Mouse (Mus musculus) thymus, postnatal 14 days (tissue): ENCODE data around the gene Defb42.

Experiments
- DNase-seq: peaks from one replicate; pipeline ENCODE4 v3.0.0; 2021

Defb42 gene

GRCm38 (mm10) chr14:63046691-63047090, at the start of gene Defb42:
Gene Defb42, plus strand, starts transcription at chr14:63046991.
- DNase-seq: no peak

DNA sequence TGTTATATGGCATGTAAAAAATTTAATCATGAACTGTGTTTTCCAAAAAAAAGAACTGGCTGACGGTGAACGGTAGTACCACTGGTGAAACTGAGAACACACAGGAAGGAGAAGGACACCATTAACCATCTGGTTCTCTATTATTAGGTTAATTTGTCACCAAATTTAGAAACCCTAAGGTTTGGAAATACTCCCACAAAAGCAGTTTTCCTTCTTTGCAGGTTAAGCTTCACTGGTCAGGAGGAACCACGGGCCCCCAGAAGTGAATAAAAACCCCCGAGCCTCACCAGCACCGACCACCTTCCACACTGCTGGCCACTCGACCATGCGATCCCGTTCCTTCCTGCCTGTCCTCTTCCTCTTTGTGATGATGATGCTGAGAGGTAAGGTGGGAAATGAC, 49.0 kb upstream of the Defb42 start, which contains the start of gene Defb47:
Defb47 (plus strand) TSS at position 301 of the 400 bp plus-strand sequence.
- no peak for DNase-seq

DNA sequence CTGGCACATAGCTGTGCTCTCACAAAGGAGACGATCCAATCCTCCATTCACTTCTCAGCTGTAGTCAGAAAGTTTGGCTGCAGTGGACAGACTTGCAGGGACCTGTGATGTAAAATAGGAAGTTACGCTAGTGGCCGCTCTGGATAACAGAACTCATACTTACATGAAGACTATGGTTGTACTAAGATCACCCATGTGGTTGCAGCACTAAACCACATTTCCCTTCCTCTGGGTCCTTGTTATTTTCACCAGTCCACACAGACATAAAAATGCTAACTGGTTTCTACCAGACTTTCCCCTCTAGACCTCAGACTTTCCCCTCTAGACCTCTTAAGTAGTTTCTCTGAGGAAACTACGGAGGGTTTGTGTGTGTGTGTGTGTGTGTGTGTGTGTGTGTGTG, 47.8 kb upstream of the Defb42 start:
- DNase-seq: no peak

DNA sequence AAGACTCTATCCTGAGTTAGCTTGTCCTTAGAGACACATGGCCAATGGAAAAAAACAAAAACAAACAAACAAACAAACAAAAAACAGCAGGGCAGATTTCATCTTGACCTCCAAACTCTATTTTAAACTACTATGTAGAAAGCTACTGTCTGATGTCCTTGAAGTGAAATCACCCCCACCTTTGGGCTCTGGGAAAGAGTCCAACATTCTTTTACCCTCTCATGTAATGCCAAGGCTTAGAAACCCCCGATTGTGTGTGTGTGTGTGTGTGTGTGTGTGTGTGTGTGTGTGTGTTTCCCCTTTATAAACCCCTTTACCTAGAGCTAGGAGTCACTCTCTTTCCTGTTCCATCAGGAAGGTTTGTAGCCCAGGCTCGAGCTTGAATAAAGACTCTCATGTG, 44.2 kb upstream of the Defb42 start:
- DNase-seq: no peak

DNA sequence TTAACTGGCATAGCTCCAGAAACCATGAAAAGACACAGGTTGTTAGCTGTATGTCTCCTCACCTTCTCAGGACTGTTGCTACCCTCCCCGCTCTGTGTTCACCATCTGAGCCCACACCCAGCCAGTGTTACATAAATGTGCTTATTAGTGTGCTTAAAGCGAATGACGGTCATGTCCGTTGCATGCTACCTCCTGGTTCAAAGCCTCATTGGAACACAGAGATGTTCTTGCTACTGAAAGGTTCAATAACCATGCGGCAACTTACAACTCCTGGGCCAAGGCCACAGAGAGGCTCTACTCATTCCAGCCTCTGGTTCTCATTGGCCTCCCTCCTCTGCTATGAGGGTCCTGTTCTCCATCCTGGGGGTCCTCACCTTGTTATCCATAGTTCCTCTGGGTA, 35.3 kb upstream of the Defb42 start, which contains the start of gene Defb43:
Defb43 (plus strand) TSS at position 301 of the 400 bp plus-strand sequence.
- DNase-seq: no peak

DNA sequence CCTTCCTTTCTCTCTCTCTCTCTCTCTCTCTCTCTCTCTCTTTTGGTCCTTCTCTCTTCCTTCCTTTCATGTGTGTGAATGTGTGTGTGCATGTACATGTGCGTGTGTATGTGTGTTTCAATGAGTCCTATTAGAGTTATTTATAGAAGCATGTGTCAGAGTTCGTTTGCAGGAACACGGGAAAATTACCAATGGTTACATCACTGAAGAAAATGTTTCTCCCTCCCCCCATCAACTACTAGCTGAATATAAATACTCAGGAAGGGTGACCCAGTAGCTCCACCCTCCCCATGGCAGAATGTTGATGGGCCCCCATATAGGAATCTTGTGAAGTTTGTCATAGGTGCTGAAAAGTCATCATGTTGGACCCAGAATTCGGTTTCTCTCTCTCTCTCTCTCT, 33.7 kb upstream of the Defb42 start:
- no peak for DNase-seq

DNA sequence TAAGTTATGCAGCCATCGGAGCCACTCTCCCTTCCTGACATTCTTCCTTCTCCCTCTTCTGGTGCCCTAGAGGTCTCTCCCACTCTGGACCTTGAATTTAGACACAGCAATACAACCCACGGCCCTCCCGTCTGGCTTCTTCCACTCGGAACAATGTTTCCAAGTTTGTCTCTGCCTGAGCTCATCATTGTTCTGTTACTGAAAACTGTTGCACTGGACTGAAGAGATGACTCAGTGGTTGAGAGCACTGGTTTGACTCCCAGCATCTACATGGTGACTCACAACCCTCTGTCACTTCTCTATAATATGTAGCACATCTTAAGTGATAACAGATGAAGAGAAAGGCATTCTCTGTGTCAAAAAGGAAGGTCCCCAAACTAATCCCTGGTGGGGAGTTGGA, 32.1 kb upstream of the Defb42 start:
- DNase-seq: no peak

GRCm38 (mm10) chr14:63020524-63021156, 26.2 kb upstream of the Defb42 start:
- DNase-seq: no peak

- DNase-seq: no peak
These were observed 3.1 kb downstream of the Defb42 start, which contains the start of gene Defb30 for GRCm38 (mm10) chr14:63049910-63050370. Gene Defb30, minus strand, starts transcription at chr14:63049960.

- DNase-seq: peak; percentile 77
These were observed 4.0 kb downstream of the Defb42 start for GRCm38 (mm10) chr14:63050769-63051168.

DNA sequence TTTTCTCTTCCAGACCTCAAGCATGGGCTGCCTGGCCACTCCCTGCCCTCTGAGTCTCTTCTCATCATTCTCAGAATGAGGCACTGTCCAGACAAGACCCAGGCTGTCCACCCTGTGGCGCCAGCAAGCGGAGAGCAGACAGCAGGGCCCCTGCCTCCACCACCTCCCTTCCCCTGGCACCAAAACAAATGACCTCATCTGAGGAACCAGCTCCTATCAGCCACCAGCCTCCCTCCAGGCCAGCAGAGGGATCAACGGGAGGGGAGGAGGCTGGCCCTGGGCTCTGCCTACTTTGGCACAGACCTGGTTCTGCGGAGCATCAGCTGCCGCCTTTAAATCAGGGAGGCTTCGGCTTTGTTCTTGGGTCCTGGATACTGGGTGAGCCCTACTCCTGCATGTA, 7.9 kb downstream of the Defb42 start:
- no peak for DNase-seq

DNA sequence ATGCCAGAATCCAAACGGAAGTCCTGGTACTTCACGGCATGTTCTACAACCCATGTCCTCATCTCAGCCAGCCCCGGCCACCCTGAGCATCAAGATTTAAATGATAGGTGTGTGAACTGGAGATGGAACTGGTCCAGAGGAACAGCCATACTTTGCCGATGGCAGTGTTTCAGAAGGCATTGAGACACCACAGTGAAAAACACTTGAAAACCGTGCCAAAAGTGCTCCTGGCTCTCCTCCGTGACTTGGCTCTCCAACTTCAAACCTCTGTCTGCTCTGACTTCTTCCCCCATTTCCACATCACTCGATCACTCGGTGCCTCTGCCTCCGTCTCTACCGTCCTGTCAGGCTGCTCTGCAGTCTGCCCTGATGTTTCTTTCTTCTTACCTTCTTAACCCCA, 13.6 kb downstream of the Defb42 start:
- no peak for DNase-seq

GRCm38 (mm10) chr14:63062184-63062583, 15.4 kb downstream of the Defb42 start:
- DNase-seq: no peak

- DNase-seq: no peak
These were observed 18.6 kb downstream of the Defb42 start for GRCm38 (mm10) chr14:63065391-63065790.

- peak; percentile 63 for DNase-seq
These were observed 20.0 kb downstream of the Defb42 start for GRCm38 (mm10) chr14:63066630-63067310.

DNA sequence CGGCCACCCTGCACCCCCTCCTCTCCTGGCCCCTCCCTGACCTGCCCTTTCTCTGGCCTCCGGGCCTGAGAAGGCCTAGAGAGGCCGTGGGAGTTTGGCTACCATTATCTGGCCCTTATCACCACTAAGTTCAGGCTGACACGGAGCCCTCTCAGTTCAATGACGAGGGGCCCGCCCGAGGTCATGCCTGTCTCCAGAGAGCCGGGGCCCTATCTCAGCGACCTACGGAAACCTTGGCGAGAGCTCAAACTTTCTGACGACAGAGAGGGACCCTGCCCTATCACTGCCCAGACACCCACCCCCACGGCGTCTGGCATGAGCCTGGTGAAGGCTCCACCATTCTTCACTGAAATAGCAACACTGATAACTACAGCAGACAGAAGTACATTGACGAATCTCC, 20.9 kb downstream of the Defb42 start:
- DNase-seq: no peak
